Mouse (Mus musculus): ENCODE results near the gene Dennd6a. TPM values are rescaled to one million over a fixed set of nuclear protein-coding genes. Genes with fewer than 3 reads are reported as not detected.
A peak's percentile ranks its signal among the peaks of the same experiment; 100 is the strongest.

The Dennd6a gene
- polyA plus RNA-seq, 1 experiment from 2014 or later: 42.3 TPM

DNA sequence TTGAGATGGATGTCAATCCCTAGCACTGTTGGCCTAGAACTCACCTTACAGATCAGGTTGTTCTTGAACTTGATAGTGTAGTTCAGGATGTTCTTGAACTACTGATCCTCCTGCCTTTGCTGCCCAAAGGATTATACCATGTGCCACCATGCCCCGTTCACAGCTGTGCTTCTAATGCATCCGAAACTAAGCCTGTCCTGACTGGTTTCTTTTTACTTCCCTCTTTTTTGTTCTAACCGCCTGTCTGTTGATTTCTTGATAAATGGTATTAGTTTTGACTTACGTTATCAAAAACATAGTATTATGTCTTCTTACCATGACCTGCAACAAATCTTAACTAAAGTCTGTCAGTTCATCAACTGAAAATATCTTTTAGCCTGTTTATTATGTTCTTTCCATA, 37.0 kb downstream of the Dennd6a start:
- H3K4me2 ChIP-seq (ENCODE audit: low read depth, severe bottlenecking): no peak overlapping the region
- WGBS: 98% methylated on average over 4 of the region's 4 CpGs
- no peaks in the 10 kb centered on the region for H3K27me3 ChIP-seq (ENCODE audit: control insufficient read depth, insufficient read depth, low read length)
- H3K36me3 ChIP-seq (ENCODE audit: control insufficient read depth, insufficient read depth, low read length): peaks cover 7% of the 10 kb centered on the region
- H3K9me3 ChIP-seq (ENCODE audit: control insufficient read depth, low read length): no peaks in the 10 kb centered on the region
- DNase-seq (ENCODE audit: low spot score) (no peak), ATAC-seq (ENCODE audit: insufficient number of reproducible peaks, low FRiP score, low TSS enrichment, low read depth) (no peak)
- no peak overlapping the region for H3K4me3 ChIP-seq (ENCODE audit: low read depth, low read length)
- no peaks in the 10 kb centered on the region for H3K4me1 ChIP-seq (ENCODE audit: control insufficient read depth, insufficient read depth, low read length)
- H3K27ac ChIP-seq (replicated peaks; ENCODE audit: low read depth, low read length): no peak overlapping the region
- H3K9ac ChIP-seq (ENCODE audit: low read length): no peak overlapping the region

DNA sequence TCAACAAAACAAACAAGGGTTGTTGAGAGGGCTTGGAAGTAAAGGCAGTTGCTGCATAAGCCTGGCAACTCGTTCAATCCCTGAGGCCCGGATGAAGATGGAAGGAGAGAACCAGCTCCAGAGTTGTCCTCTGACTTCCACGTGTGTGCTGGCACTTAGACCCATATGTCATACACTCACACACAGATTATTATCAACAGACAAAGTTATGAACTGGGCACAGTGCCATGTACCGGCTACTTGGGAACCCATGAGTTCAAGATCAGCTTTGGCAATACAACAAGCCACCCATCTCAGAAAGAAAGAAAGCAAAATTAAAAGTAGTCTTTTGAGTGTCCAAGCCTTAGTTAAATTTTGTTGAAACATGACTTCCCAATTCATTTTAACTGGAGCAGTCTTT, 51.6 kb downstream of the Dennd6a start:
- no peaks in the 10 kb centered on the region for H3K9me3 ChIP-seq (ENCODE audit: control insufficient read depth, low read length)
- H3K36me3 ChIP-seq (ENCODE audit: control insufficient read depth, insufficient read depth, low read length): peaks cover 7% of the 10 kb centered on the region; the same call in 1 of the 2 replicates
- no peak overlapping the region for H3K27ac ChIP-seq (replicated peaks; ENCODE audit: low read depth, low read length)
- no peak overlapping the region for H3K4me3 ChIP-seq (ENCODE audit: low read depth, low read length)
- whole genome bisulfite sequencing: 96% methylated on average over 4 of the region's 4 CpGs
- H3K9ac ChIP-seq (ENCODE audit: low read length): no peak overlapping the region
- H3K4me1 ChIP-seq (ENCODE audit: control insufficient read depth, insufficient read depth, low read length): no peaks in the 10 kb centered on the region
- DNase-seq (ENCODE audit: low spot score): no peak
- H3K27me3 ChIP-seq (ENCODE audit: control insufficient read depth, insufficient read depth, low read length): no peaks in the 10 kb centered on the region
- no peak overlapping the region for H3K4me2 ChIP-seq (ENCODE audit: low read depth, severe bottlenecking)
- no peak for ATAC-seq (ENCODE audit: insufficient number of reproducible peaks, low FRiP score, low TSS enrichment, low read depth)

DNA sequence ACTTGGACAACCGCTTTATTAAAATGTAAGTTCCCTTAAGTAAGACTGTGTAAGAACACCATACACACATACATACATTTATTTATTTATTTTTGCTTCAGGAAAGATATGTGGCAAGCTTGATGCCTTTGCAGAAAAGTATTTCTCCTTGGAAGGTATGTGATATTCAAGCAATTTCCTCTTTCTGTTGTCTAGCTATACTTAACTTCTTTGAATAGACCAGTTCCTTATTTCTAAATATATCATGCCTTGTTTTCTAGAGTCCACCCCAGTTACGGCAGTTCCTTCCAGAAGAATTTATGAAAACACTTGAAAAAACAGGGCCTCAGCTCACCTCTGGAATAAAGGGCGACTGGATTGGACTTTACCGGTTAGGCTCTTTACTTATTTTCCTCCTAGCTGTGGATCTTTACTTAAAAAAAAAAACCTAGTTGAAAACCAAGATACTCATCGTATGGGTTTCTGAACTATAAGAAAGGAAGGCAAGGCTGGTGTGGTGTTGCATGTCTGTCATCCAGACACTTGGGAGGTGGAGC, 53.0 kb downstream of the Dennd6a start:
- 94% methylated on average over 5 of the region's 5 CpGs for WGBS
- no peak overlapping the region for H3K4me3 ChIP-seq (ENCODE audit: low read depth, low read length)
- DNase-seq (ENCODE audit: low spot score): no peak
- no peak overlapping the region for H3K27ac ChIP-seq (replicated peaks; ENCODE audit: low read depth, low read length)
- peaks cover 10% of the 10 kb centered on the region; the same call in 1 of the 2 replicates for H3K36me3 ChIP-seq (ENCODE audit: control insufficient read depth, insufficient read depth, low read length)
- ATAC-seq (ENCODE audit: insufficient number of reproducible peaks, low FRiP score, low TSS enrichment, low read depth): no peak
- no peaks in the 10 kb centered on the region for H3K27me3 ChIP-seq (ENCODE audit: control insufficient read depth, insufficient read depth, low read length)
- no peak overlapping the region for H3K4me2 ChIP-seq (ENCODE audit: low read depth, severe bottlenecking)
- H3K9me3 ChIP-seq (ENCODE audit: control insufficient read depth, low read length): no peaks in the 10 kb centered on the region
- H3K9ac ChIP-seq (ENCODE audit: low read length): no peak overlapping the region
- no peaks in the 10 kb centered on the region for H3K4me1 ChIP-seq (ENCODE audit: control insufficient read depth, insufficient read depth, low read length)

DNA sequence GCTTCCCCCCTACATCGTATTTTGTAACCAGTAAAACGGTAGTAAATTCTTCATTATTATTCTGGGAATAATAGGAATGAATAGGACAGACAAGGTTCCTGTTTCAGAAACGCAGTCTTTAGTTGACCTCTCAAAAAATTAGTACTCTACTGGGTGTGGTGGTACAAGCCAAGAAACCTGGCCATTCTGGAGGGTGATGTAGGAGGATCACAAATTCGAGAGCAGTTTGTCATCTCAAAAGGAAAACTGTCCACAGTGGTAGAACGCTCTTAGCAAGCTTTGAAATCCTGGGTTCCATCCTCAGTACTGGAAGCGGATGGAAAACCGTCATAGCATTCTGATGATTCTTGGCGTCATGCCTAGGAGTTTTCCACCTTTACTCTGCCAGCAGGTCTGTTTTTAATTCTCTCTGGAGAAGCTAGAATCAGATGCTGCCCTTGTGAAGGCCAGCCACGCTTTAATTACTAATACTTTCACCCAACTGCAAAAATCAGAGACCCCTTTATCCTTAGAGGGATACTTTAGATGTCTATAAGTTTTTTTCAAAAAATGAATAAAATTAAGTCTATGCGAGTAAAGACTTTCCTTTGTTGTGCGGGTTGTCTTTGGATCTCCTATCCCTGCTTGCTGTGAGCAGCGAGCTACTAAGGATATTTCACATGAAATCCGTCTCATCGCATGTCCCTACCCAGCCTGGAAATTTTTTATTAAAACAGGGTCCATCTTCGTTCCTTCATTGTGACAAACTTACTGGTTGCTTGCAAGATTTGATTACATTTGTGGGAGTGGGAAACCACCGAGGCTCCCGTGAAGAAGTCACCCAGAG, 63.6 kb downstream of the Dennd6a start:
- no peak for DNase-seq (ENCODE audit: low spot score)
- no peaks in the 10 kb centered on the region for H3K4me1 ChIP-seq (ENCODE audit: control insufficient read depth, insufficient read depth, low read length)
- no peak for ATAC-seq (ENCODE audit: insufficient number of reproducible peaks, low FRiP score, low TSS enrichment, low read depth)
- 33% methylated on average over 17 of the region's 17 CpGs for WGBS
- no peaks in the 10 kb centered on the region for H3K9me3 ChIP-seq (ENCODE audit: control insufficient read depth, low read length)
- peak overlapping the region; percentile 49; the same call in 1 of the 2 replicates for H3K9ac ChIP-seq (ENCODE audit: low read length)
- H3K4me3 ChIP-seq (ENCODE audit: low read depth, low read length): peak overlapping the region; percentile 98
- no peaks in the 10 kb centered on the region for H3K27me3 ChIP-seq (ENCODE audit: control insufficient read depth, insufficient read depth, low read length)
- H3K27ac ChIP-seq (replicated peaks; ENCODE audit: low read depth, low read length): peak overlapping the region; percentile 18; the same call in 1 of the 2 replicates
- H3K4me2 ChIP-seq (ENCODE audit: low read depth, severe bottlenecking): peak overlapping the region; percentile 49
- H3K36me3 ChIP-seq (ENCODE audit: control insufficient read depth, insufficient read depth, low read length): no peaks in the 10 kb centered on the region

DNA sequence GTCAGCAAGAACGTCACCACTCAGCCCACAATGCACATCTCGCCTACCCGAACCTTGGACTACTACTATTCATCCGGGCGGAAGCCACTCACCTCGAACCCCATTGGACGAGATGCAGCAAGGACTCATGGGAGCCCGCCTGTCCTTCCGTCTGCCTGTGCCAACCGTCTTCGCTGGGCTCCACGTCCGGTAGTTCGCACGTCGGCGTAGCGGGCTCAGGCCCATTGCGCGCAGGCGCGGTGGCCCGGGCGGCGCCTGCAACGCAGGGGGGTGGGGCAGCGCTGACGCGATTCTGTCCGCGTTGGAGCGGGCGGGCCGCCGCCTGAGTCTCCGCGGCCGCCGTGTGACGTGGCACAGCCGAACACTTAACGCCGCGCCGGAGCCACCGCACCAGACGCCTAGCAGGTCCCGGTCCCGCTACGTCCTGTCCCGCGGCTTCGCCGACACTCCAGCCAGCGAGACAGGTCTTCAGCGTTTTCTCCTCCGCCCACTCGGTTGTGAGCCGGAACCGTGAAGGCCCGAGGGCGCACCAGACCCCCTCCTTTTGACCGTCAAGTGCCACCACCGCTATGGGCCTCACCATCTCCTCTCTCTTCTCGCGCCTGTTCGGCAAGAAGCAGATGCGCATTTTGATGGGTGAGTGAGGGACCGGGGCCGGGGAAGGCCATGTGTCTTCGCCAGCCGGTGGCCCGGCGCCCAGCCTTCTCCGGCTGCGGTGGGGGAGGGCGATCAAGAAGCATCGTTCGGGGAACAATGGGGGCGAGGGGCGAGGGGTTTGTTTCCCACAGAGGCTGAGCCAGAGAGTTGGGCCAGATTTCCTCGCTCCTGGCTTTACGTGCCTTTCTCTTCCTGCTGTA, 64.4 kb downstream of the Dennd6a start, which contains the start of gene Arf4:
Arf4 (plus strand) TSS at position 224 of the 857 bp plus-strand sequence.
- peak; percentile 98 for ATAC-seq (ENCODE audit: insufficient number of reproducible peaks, low FRiP score, low TSS enrichment, low read depth)
- peak within 1 kb of the TSS; percentile 88 for H3K27ac ChIP-seq (replicated peaks; ENCODE audit: low read depth, low read length)
- H3K27me3 ChIP-seq (ENCODE audit: control insufficient read depth, insufficient read depth, low read length): no peaks in the 10 kb centered on the region
- WGBS: under 1% methylated on average over 83 of the region's 83 CpGs
- peak within 1 kb of the TSS; percentile 90 for H3K9ac ChIP-seq (ENCODE audit: low read length)
- peak; percentile 95 for DNase-seq (ENCODE audit: low spot score)
- no peaks in the 10 kb centered on the region for H3K9me3 ChIP-seq (ENCODE audit: control insufficient read depth, low read length)
- H3K4me3 ChIP-seq (ENCODE audit: low read depth, low read length): peak within 1 kb of the TSS; percentile 98
- H3K4me1 ChIP-seq (ENCODE audit: control insufficient read depth, insufficient read depth, low read length): no peaks in the 10 kb centered on the region
- H3K36me3 ChIP-seq (ENCODE audit: control insufficient read depth, insufficient read depth, low read length): no peaks in the 10 kb centered on the region
- H3K4me2 ChIP-seq (ENCODE audit: low read depth, severe bottlenecking): peak within 1 kb of the TSS; percentile 49

DNA sequence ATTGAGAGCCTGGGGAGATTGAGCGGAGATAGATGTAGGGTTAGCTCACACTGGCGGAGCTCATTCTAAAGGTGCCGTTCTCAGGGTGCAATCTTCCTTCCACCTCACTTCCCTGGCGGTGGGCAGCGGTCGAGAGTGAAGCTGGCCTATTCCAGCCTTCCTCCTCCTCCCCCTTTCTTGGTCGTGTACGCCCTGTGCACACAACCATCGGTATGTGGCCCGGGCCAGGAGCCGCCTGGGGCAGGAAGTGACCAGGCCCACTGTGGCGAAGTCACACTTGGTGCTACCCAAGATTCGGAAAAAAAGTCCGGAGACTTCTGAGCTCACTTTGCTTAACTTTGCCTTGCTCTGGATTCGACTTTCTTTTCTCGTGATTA, 65.0 kb downstream of the Dennd6a start:
- no peaks in the 10 kb centered on the region for H3K27me3 ChIP-seq (ENCODE audit: control insufficient read depth, insufficient read depth, low read length)
- peak overlapping the region; percentile 90 for H3K9ac ChIP-seq (ENCODE audit: low read length)
- H3K36me3 ChIP-seq (ENCODE audit: control insufficient read depth, insufficient read depth, low read length): no peaks in the 10 kb centered on the region
- peak overlapping the region; percentile 98 for H3K4me3 ChIP-seq (ENCODE audit: low read depth, low read length)
- no peaks in the 10 kb centered on the region for H3K9me3 ChIP-seq (ENCODE audit: control insufficient read depth, low read length)
- peak overlapping the region; percentile 88 for H3K27ac ChIP-seq (replicated peaks; ENCODE audit: low read depth, low read length)
- DNase-seq (ENCODE audit: low spot score) (peak; percentile 74), ATAC-seq (ENCODE audit: insufficient number of reproducible peaks, low FRiP score, low TSS enrichment, low read depth) (peak; percentile 41; the same call in 1 of the 2 replicates)
- 0% methylated on average over 16 of the region's 16 CpGs for WGBS
- no peaks in the 10 kb centered on the region for H3K4me1 ChIP-seq (ENCODE audit: control insufficient read depth, insufficient read depth, low read length)
- peak overlapping the region; percentile 49 for H3K4me2 ChIP-seq (ENCODE audit: low read depth, severe bottlenecking)

DNA sequence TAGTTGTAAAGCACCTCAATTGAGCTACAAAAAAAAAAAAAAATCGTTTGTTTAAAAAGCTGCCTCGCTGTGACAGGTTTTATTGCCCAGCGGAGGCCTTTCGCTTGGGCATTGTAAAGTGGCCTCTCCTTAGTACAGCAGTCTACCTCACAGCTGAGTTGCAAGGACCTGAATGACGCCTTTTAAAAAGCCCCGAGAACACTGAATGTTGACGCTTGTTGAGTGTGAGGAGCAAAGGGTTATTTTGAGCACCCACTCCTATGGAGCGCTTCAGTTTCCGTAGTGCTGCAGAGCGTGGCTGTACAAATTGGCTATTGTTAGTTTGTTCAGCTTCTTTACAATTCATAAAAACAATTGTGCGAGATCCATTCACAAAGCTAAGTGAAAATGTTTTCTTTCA, 65.6 kb downstream of the Dennd6a start:
- Histone ChIP-seq H3K27me3 (ENCODE audit: control insufficient read depth, insufficient read depth, low read length) (no peaks in the 10 kb centered on the region), H3K4me1 (ENCODE audit: control insufficient read depth, insufficient read depth, low read length) (no peaks in the 10 kb centered on the region), H3K36me3 (ENCODE audit: control insufficient read depth, insufficient read depth, low read length) (no peaks in the 10 kb centered on the region), H3K4me3 (ENCODE audit: low read depth, low read length) (peak overlapping the region; percentile 98), H3K9me3 (ENCODE audit: control insufficient read depth, low read length) (no peaks in the 10 kb centered on the region), H3K27ac (replicated peaks; ENCODE audit: low read depth, low read length) (no peak overlapping the region), H3K4me2 (ENCODE audit: low read depth, severe bottlenecking) (peak overlapping the region; percentile 49), H3K9ac (ENCODE audit: low read length) (peak overlapping the region; percentile 31; the same call in 1 of the 2 replicates)
- ATAC-seq (ENCODE audit: insufficient number of reproducible peaks, low FRiP score, low TSS enrichment, low read depth): no peak
- 14% methylated on average over 11 of the region's 11 CpGs for WGBS
- no peak for DNase-seq (ENCODE audit: low spot score)

DNA sequence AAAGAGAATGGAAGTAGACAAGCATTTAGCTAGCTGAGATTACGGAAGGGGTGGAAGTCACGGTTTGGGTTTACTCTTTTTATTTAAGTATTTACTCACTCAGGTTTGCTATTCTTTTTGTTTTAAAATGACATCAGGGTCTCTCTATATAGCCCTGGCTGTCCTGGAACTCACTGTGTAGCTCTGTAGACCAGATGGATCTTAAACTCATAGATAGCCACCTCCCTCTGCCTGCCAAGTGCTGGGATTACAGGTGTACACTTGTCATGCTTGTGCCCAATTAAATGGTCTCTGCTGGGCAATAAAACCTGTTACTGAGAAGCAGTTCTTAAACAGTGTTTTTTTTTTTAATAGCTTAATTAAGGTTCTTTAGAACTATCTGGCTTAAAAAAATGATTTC, 66.3 kb downstream of the Dennd6a start:
- no peaks in the 10 kb centered on the region for H3K27me3 ChIP-seq (ENCODE audit: control insufficient read depth, insufficient read depth, low read length)
- no peak for ATAC-seq (ENCODE audit: insufficient number of reproducible peaks, low FRiP score, low TSS enrichment, low read depth)
- no peaks in the 10 kb centered on the region for H3K9me3 ChIP-seq (ENCODE audit: control insufficient read depth, low read length)
- peak overlapping the region; percentile 49 for H3K4me2 ChIP-seq (ENCODE audit: low read depth, severe bottlenecking)
- no peaks in the 10 kb centered on the region for H3K36me3 ChIP-seq (ENCODE audit: control insufficient read depth, insufficient read depth, low read length)
- no peak for DNase-seq (ENCODE audit: low spot score)
- 79% methylated on average over 2 of the region's 2 CpGs for WGBS
- no peak overlapping the region for H3K9ac ChIP-seq (ENCODE audit: low read length)
- no peak overlapping the region for H3K27ac ChIP-seq (replicated peaks; ENCODE audit: low read depth, low read length)
- H3K4me3 ChIP-seq (ENCODE audit: low read depth, low read length): peak overlapping the region; percentile 98
- H3K4me1 ChIP-seq (ENCODE audit: control insufficient read depth, insufficient read depth, low read length): no peaks in the 10 kb centered on the region

All from limb, embryonic 11.5 days (tissue).